Mouse (Mus musculus): ENCODE data around the gene Tpgs1. TPM values are rescaled to one million over a fixed set of nuclear protein-coding genes. Genes with fewer than 3 reads are reported as not detected.

Tpgs1 gene
- total RNA-seq, 1 experiment from 2014 or later, result 0.50 TPM

DNA sequence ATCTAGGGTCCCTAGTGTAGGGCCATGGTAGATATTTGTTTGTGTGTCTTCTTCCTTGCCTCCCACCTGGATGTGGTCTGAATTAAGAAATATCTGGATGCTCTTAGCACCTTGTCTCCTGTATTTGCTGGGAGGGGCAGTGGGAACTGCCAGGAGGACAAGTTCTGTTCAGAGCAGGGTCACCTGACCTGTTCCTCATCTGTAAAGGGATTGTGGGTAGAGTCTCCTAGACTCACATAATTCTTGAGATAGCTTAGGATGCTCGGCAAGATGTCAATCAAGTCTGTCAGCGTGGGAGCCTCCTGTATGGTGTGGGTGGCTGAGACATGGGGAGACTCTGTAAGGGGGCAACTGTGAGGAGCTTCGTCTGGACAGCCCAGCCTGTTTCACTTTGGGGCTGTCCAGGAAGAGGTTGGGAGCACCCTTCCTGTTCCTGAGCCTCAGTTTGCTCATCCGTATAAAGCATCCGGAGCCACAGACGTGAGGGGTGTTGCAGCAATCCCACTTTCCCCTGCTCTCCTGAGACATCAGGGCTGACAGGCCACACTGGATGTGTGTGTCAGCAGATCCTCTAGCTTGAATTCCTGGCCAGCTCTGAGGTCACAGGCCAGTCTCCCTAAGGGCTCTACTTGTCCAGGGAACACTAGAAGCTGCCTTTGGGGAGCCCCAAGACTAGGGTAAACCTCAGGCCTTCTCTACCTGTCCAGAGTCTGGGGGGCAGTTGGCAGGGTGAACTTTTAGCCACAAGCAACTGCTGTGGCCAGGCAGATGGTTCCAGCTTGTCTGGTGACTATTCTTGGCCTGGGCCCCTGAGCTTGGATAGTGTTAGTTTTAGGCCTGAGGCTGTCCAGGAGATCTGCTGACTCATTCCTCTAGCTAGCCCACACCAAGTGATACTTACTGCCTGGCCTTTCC lies 14.8 kb downstream of the Tpgs1 start:
- ATAC-seq (replicated peaks in 1 of 2; ENCODE audit: insufficient read depth in 1 of 2, low FRiP score in 2 of 2, low TSS enrichment in 1 of 2, low read depth in 1 of 2, poor library complexity in 2 of 2, severe bottlenecking in 2 of 2), result no peak

- no peak for ATAC-seq (replicated peaks in 1 of 2; ENCODE audit: insufficient read depth in 1 of 2, low FRiP score in 2 of 2, low TSS enrichment in 1 of 2, low read depth in 1 of 2, poor library complexity in 2 of 2, severe bottlenecking in 2 of 2)
Measured at GRCm38 (mm10) chr10:79684770-79685600, 15.8 kb downstream of the Tpgs1 start.

- no peak for ATAC-seq (replicated peaks in 1 of 2; ENCODE audit: insufficient read depth in 1 of 2, low FRiP score in 2 of 2, low TSS enrichment in 1 of 2, low read depth in 1 of 2, poor library complexity in 2 of 2, severe bottlenecking in 2 of 2)
Measured at GRCm38 (mm10) chr10:79686219-79686618, 17.1 kb downstream of the Tpgs1 start.

DNA sequence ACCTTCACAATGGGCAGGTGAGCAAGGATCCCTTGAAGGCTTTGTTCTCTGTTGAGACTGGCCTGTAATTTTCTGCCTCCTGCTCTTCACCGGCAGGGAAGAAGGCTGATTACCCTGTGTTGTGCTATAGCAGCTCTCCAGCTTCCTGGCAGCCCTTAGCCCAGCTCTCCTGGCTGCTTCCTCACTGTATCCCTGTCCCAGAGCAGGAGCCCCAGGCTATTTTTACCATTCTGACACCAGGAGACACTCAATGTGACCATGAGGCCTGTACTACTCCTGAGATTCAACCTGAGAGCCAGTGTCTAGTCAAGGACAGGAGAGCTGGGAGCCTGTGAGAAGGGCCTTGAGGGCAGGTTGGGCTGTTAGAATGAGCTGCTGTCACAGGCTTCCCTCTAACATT lies 17.5 kb downstream of the Tpgs1 start:
- no peak for ATAC-seq (replicated peaks in 1 of 2; ENCODE audit: insufficient read depth in 1 of 2, low FRiP score in 2 of 2, low TSS enrichment in 1 of 2, low read depth in 1 of 2, poor library complexity in 2 of 2, severe bottlenecking in 2 of 2)

- ATAC-seq (replicated peaks in 1 of 2; ENCODE audit: insufficient read depth in 1 of 2, low FRiP score in 2 of 2, low TSS enrichment in 1 of 2, low read depth in 1 of 2, poor library complexity in 2 of 2, severe bottlenecking in 2 of 2), result no peak
Measured at GRCm38 (mm10) chr10:79687513-79687912, 18.3 kb downstream of the Tpgs1 start.

DNA sequence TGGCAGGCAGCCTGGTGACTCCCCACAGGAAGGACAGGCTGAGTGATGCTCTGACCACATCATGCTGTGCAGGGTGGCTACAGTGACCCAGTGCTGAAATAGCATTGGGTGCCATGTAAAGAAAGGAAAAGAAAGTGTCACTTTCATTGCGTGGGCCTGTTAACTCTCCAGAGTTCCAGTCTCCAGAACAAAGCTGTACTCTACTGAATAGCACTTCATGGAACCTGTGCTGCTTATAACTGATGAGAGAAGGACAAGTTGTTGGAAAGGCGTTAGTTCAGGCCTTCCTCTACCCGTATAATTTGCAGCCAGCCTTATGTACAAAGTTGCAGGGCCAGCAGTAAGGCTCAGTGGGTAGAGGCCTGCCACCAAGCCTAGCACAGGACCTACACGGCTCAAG lies 19.6 kb downstream of the Tpgs1 start, which contains the start of gene Gzmm:
TSS of gene Gzmm (plus strand) at position 301 of the 400 bp plus-strand sequence.
- no peak for ATAC-seq (replicated peaks in 1 of 2; ENCODE audit: insufficient read depth in 1 of 2, low FRiP score in 2 of 2, low TSS enrichment in 1 of 2, low read depth in 1 of 2, poor library complexity in 2 of 2, severe bottlenecking in 2 of 2)

GRCm38 (mm10) chr10:79689178-79689577 lies 20.0 kb downstream of the Tpgs1 start:
- no peak for ATAC-seq (replicated peaks in 1 of 2; ENCODE audit: insufficient read depth in 1 of 2, low FRiP score in 2 of 2, low TSS enrichment in 1 of 2, low read depth in 1 of 2, poor library complexity in 2 of 2, severe bottlenecking in 2 of 2)

- ATAC-seq (replicated peaks in 1 of 2; ENCODE audit: insufficient read depth in 1 of 2, low FRiP score in 2 of 2, low TSS enrichment in 1 of 2, low read depth in 1 of 2, poor library complexity in 2 of 2, severe bottlenecking in 2 of 2), result no peak
Measured at GRCm38 (mm10) chr10:79691986-79692548, 22.9 kb downstream of the Tpgs1 start.

GRCm38 (mm10) chr10:79693580-79694378 lies 24.6 kb downstream of the Tpgs1 start:
- ATAC-seq (replicated peaks in 1 of 2; ENCODE audit: insufficient read depth in 1 of 2, low FRiP score in 2 of 2, low TSS enrichment in 1 of 2, low read depth in 1 of 2, poor library complexity in 2 of 2, severe bottlenecking in 2 of 2), result no peak

- ATAC-seq (replicated peaks in 1 of 2; ENCODE audit: insufficient read depth in 1 of 2, low FRiP score in 2 of 2, low TSS enrichment in 1 of 2, low read depth in 1 of 2, poor library complexity in 2 of 2, severe bottlenecking in 2 of 2), result no peak
Measured at GRCm38 (mm10) chr10:79694379-79694655, 25.1 kb downstream of the Tpgs1 start.

GRCm38 (mm10) chr10:79695231-79696128 lies 26.3 kb downstream of the Tpgs1 start:
- ATAC-seq (replicated peaks in 1 of 2; ENCODE audit: insufficient read depth in 1 of 2, low FRiP score in 2 of 2, low TSS enrichment in 1 of 2, low read depth in 1 of 2, poor library complexity in 2 of 2, severe bottlenecking in 2 of 2), result peak; percentile 83 to 84

GRCm38 (mm10) chr10:79696129-79696651 lies 27.0 kb downstream of the Tpgs1 start:
- peak in 1 of 2 experiments; percentile 36; a peak in 1 of 4 replicates for ATAC-seq (replicated peaks in 1 of 2; ENCODE audit: insufficient read depth in 1 of 2, low FRiP score in 2 of 2, low TSS enrichment in 1 of 2, low read depth in 1 of 2, poor library complexity in 2 of 2, severe bottlenecking in 2 of 2)

- no peak for ATAC-seq (replicated peaks in 1 of 2; ENCODE audit: insufficient read depth in 1 of 2, low FRiP score in 2 of 2, low TSS enrichment in 1 of 2, low read depth in 1 of 2, poor library complexity in 2 of 2, severe bottlenecking in 2 of 2)
Measured at GRCm38 (mm10) chr10:79697916-79698315, 28.7 kb downstream of the Tpgs1 start.

DNA sequence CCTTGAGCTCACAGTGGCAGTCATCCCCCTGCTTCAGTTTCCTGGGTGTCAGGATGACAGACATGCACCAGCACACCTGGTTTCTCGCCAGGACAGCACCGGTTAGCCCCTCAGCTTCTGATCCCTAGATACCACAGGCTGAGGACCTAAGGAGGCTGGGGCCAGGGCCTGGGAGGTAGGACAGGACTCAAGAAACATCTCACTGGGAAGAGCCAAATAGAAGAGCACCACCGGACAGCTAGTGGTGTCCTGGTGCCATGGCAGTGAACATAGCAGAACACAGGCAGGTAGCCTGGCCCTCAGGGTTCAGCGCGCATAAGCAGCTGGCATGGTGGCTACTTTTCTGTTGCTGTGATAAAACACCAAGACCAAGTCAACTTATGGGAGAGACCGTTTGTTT lies 29.3 kb downstream of the Tpgs1 start:
- ATAC-seq (replicated peaks in 1 of 2; ENCODE audit: insufficient read depth in 1 of 2, low FRiP score in 2 of 2, low TSS enrichment in 1 of 2, low read depth in 1 of 2, poor library complexity in 2 of 2, severe bottlenecking in 2 of 2), result no peak

DNA sequence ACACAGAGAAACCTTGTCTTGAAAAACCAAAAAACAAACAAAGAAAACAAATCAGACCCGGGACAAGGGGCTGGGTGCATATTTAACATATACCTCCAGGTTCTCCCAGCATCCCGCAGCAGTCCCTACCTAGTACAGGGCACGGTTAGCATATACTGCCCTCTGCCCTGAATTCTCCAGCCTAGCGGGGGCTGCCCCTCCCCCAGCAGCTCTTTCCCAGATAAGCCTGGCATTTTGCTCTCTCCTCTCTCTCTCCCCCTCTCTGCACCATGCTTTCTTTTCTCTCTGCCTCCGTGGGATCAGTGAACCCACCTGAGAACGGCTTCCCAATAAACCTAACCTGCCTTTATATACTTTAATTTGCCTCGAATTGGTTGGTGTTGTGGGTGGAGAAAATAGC lies 31.5 kb downstream of the Tpgs1 start:
- ATAC-seq (replicated peaks in 1 of 2; ENCODE audit: insufficient read depth in 1 of 2, low FRiP score in 2 of 2, low TSS enrichment in 1 of 2, low read depth in 1 of 2, poor library complexity in 2 of 2, severe bottlenecking in 2 of 2), result no peak

DNA sequence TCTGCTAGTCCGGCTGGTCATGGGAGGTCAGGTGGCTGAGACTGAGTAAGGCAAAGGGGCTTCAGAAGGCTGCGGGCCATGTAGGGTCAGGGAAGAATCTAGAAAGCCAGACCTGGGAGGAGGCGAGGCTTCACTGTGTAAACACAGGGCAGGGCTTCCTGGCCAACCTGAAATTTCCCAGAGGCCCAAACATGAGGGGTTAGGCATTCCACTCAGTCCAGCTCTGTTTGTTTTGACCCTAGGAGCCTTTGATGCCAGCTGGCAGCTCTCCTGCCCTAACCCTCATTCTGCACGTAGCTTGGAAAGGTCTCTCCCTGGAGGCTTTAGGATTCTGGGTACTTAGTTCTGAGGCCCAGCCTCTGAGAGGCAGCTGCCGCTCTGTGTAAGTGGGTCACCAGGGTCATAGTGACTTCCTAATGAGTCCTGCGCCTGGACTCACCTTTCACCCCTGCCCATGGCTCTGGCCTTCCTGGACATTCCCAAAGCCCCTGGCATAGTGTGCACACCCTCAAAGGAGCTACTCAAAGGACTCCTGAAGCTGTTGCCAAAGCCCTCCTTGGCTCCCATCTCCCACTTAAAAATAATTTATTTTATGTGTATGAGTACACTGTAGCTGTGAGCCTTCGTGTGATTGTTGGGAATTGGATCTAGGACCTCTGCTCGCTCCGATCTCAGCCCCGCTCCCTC lies 32.4 kb downstream of the Tpgs1 start:
- ATAC-seq (replicated peaks in 1 of 2; ENCODE audit: insufficient read depth in 1 of 2, low FRiP score in 2 of 2, low TSS enrichment in 1 of 2, low read depth in 1 of 2, poor library complexity in 2 of 2, severe bottlenecking in 2 of 2), result no peak

All from hematopoietic stem cell, adult 5-6 weeks (primary cell).